Mouse (Mus musculus): ENCODE data around the gene Nectin4.
A peak's percentile ranks its signal among the peaks of the same experiment; 100 is the strongest.
"Not testable (repeated sequence)": the region's sequence is repeated elsewhere in the genome, so short reads cannot be mapped to it uniquely, and the experiment has no call there.

Gene Nectin4

DNA sequence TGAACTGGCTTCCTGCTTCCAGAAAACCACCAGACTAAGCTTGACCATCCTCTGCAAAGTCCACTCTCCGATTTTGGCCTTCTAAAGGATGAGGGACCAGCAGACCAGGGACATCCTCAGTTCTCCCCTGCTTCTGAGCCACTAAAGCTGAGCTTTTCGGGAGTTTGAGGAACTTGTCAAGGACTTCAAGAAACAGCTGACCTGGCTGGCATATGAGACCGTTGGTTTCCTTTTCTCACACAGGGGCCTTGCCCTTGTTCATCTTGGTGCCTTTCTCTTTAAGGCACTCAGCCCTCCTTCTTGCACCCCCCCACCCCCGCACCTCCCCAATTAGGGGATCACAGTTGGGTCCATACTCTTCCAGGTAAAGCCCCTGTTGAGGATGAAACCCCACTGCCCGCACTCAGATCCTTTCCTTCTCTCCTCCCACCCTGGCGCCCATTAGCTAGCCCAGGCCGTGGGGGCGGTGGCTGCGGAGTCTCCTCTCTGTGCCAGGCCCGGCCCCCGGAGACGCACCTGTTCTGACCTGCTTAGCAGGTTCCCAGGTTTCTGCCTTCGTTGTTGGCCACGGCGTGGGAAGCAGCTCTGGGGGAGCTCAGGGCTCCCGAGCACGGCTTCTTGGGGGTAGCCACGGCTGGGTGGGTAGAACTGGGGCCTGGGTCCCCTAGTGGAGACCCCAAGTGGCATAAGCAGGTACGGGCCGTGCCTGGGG lies at the start of gene Nectin4:
TSS of gene Nectin4 (plus strand) at position 255 of the 712 bp plus-strand sequence.
- DNase-seq (ENCODE audit: low read depth) = no peak

DNA sequence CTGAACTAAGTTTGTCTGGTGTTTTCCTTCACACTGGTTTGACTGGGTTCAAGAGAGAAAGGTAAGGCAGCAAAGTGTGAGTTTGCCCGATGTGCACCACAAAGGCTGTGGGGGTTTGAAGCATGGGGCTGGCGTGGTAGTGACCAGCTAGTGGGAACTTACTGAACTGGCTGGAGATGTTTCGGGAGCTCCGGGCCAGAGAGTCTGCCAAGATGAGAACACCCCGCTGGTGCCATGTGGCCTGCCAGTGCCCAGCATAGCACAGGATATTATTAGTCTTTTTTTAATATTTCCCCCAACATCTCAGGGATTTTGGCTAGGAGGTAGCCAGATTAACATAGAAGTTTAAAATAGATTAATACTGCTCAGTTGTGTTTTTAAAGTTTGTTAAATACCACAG lies 49.7 kb upstream of the Nectin4 start:
- no peak for DNase-seq (ENCODE audit: low read depth)

DNA sequence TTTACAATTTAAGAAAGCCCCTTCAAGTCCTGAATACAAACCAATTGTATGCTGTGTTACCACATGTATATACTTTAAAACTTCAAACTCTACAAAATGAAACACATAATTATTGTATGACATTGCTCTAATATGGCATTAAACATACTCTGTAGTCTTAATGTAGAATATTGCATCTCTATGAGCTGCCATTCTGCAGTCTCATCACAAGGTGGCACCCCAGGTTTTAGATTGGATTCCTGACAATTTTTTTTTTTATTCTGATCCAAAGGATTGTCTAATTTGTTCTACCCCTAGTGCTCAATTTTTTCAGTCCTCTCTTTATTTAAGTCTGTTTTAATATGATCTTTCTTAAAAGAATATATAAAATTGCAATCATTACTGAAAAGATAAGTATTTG lies 48.5 kb upstream of the Nectin4 start:
- no peak for DNase-seq (ENCODE audit: low read depth)

DNA sequence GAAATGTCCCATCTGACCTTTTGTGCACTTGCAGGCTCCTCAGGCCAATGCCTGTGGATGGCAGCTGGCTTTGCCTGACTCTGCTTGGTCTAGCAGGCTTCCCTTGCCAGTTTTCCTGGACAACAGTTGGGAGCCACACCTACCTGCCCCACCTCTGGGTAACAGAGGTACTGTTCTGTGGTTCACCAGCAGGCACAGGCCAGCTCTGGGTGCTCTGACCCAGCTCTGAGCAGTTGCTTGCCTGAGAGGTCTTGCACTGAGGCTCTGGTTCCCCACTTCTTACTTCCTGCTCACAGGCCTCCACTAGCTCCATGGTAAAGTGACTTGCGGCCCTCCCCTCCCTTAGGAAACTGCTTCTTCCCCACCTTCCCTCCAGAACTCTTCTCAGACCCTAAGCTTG lies 47.9 kb upstream of the Nectin4 start:
- no peak for DNase-seq (ENCODE audit: low read depth)

DNA sequence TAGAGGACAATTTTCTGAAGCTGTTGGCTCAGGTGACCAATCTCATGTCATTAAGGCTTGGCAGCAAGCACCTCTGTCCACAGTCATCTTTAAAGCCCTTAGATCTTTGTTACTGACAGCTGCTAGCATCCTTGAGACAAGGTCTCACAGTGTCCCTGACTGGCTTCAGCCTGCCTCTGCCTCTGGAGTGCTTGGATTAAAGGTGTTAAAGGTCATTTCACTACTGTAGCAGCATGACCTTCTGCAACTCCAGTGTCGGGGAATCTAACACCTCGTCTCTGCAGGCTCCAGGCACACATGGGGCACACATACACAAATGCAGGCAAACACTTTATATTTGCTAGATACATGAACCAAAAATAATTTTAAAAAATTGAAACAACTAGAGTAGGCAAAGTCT lies 44.3 kb upstream of the Nectin4 start:
- no peak for DNase-seq (ENCODE audit: low read depth)

DNA sequence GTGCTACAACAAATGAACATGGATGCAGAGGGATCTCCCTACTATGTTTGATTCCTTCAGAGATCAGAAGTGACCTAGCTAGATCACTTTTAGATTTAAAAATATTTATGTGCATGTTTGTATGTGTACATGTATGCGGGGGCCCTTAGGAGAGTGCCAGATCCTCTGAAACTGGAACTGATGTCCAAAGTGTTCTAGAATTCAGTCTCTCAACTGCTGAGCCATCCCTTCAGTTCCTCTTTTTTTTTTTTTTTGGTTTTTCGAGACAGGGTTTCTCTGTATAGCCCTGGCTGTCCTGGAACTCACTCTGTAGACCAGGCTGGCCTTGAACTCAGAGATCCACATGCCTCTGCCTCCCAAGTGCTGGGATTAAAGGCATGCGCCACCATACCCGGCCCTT lies 43.3 kb upstream of the Nectin4 start:
- DNase-seq (ENCODE audit: low read depth) = not testable (repeated sequence)

DNA sequence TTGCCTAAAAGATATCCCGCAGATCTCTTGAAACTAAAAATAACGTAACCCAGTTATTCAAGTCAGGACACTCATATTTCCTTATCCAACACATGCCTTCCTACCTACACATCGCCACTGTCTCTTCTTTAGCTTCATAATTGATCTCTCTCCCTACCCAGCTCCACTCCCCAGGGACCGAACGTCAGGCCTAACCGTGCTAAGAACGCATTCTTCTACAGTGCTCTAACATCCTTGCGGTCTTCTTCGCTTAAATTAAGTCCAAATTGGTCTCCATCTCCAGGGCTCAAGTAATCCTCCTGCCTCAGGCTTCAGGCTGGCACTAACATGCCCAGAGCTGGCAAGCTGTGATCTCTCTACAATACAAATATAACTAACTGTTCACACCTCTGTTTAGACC lies 41.7 kb upstream of the Nectin4 start:
- no peak for DNase-seq (ENCODE audit: low read depth)

DNA sequence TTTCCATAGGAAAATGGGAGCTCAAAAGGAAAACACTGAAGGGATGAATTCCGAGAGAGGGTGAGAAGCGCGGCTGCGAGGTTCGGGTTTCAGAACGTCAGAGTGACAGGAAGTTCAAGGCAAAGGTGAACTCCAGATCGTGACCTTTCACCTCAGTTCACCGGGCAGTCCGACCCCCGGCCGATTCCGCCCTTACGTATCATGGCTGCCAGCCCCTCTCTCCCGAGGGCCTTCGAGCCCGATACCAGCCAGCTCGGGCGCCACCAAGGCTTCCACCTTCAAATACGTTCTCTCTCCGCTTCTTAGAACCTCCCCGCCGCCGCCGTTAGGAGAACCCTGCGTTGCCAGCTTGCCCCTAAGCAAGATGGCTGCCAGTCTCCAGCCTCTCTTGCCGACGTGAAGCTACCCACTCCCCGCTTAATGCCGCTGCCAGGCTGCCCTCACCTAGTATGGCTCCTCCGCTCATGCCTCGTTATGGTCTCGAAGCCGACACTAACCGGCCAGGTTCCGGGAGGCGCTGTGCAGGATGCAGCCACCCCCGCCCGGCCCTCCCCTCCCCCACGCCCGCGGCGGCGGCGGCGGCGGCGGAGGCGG lies 41.0 kb upstream of the Nectin4 start, which contains the start of gene Dedd:
TSS of gene Dedd (plus strand) at position 307 of the 594 bp plus-strand sequence.
- peak; percentile 77 for DNase-seq (ENCODE audit: low read depth)

DNA sequence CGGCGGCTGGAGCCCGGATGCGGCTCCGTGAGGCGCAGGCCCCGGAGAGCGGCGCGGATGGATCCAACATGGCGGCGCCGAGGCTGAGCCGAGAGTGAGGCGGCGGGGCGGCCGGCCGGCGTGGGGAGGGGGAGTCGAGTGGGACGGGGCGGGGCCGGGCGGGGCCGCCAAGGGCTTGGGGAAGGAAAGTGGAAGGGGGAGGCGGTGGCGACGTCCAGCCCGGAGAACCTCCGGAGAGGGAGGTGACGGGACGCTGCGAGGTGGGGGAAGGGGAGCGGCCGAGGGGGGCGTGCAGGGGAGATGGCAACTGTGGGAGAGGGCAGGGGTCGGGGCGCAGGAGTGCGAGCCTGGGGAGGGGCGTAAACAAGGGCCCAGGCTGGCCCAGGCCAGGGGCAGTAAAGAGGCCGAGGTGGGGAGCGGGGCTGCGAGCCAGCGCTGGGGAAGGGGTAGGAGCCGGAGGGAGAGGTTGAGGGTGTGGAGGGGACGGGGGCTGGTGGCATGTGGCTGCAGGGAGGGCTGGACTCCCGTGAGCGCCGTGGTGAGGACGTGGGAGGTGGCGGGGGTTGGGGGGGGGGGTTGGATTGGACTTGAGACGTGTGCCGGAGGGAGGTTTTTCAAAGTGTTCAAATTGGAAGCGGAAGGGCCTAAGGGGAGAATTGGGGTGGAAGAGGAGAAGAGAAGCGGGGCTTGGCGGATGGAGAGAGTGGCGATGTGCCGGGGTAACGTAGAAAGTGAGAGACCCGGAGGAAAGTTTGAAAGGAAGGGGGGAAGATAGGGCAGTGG lies 40.3 kb upstream of the Nectin4 start:
- DNase-seq (ENCODE audit: low read depth) = peak; percentile 62

DNA sequence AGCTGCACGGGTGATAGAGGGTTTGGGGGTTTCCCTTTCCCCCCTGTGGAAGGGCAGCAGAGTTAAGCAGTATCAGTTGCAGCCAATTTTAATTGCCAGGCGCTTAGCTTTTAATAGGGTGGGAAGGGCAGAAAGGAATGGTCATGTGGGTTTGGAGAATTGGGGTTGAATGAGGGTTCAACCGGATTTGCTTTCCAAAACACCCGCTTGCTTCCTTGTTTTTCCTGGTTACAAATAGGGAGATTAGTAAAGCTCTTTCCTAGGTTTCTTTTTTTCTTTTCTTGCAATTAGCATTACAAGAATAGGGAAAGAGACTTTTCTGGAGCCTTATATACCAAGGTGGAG lies 39.7 kb upstream of the Nectin4 start:
- no peak for DNase-seq (ENCODE audit: low read depth)

DNA sequence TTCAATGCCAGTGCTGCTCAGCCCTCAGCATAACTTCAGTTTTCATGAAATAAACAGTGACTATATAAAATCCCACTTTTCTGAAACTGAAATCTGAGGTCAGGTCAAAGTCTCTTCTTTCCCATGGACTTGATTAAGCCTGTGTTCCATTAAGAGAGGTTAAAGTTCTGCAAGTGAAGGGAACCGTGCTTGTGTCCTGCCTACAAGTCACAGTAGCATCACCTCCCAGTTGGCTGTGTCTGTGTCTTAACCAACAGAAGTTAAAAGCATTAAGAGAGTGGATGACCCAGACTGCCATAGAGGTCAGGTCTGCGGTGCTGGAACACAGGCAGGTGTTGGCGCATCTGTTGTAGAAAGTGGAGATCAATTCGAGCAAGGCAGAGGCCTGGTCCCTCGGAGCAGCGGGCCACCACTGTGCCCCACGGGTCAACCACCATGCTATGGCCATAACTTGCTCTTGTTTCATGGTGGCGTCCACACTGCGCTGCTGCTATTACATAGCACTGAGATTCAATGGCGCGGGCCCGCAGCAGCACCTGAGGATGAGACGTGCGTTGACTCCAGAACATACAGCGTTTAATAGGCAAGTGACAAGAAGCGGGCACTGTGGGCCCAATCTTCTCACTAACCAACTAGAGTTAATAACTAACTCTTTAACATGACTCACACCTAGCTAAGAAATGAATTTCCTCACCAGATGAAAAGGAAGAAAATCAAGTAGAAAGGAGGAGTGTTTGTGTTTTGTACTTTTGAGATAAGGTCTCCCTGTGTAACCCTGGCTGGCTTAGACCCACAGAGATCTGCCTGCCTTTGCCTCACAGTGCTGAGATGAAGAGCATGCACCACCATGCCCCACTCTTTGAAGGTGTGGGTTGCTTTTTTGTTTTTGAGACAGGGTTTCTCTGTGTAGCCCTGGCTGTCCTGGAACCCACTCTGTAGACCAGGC lies 27.4 kb upstream of the Nectin4 start:
- DNase-seq (ENCODE audit: low read depth) = no peak

DNA sequence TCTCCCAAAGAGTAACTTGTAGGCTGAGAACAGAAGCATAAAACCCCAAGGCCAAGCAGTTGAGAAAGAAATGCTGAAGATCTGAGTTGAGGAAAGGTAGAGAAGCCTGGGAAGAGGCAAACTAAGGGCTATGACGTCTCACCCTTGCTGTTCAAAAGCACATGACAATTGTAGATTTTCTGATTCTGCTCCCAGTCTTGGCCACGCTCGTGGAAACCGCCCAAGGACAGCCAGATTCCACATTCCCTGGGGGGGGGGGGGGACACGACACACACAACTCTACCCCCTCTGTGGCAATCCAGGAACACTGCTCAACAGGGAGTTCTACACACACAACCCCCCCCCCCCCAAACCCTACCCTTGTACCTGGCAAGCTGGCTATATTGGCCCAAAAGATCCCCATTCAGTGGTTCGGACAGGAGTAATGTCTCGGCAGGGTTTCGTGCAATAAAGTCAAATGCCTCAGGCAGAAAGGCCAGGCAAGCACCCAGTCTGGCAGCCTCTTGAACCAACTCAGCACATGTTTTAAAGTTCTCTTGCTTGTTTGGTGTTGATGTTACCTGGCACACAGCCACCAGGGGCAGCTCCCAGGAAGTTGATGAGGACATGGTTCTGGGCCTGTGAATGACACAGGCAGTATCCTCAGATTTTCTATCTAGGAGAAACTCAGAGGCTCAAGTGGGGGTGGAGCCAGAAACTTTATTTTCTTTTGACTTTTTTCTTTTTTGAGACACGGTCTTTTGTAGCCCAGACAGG lies 25.8 kb upstream of the Nectin4 start:
- no peak for DNase-seq (ENCODE audit: low read depth)

DNA sequence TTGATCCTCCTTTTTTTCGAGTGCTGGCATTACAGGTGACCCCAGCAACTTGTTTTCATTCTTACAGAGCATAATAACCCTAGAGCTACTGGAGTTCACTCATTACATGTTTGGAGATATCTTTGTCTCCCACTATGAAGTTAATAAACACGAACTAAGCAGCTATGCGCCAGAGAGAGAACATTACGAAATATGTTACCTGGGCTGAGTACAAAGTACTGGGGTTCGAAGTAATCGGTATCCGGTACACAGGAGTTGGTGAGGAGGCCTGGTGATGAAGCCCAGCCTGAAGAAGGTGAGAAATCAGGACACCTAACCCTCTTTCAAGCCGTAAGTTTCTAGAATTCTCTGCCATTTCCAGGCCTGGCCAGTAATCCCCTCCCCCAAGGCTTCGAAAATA lies 25.2 kb upstream of the Nectin4 start:
- no peak for DNase-seq (ENCODE audit: low read depth)

DNA sequence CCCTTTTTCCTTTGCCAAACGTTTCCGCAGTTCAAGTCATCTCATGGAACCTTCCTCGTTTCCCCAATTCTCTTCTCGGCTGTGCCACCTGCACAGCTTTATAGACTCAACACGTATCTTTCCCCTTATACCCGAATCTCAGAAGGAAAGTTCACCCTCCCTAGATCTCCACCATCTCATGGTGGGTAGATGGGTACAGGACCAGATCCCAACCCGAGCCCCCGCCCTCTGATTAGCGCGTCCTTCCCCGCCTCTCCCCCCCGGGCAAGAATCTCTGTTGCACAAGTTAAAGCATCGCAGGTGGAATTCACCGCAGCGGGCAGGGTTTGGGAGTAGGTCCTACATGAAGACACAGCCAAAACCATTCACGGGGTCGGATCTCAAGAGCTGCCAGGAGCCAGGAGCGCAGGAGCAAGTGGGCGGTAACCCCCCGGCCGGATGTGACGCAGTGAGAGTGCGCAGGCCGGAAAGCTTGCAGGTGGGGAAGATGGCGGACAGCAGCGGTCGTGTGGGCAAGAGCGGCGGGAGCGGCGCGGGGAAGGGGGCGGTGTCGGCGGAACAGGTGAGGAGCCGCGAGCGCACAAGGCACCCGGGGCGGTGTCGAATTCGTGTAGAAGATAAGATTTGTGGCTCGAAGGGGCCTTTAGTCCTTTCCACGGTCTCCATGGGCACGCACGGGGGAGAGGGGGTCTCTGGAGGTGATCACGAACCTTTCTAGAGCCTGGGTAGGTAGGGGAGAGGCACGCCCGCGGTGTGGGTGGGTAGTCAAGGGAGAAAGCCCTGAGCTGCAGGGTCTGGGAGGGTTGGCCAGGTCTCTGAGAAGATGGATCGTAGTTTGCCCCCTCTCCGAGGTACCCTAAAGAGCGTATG lies 24.4 kb upstream of the Nectin4 start, which contains the start of the genes Nit1 and Pfdn2:
TSS of gene Nit1 (minus strand) at position 422 of the 870 bp plus-strand sequence.
TSS of gene Pfdn2 (plus strand) at position 446 of the 870 bp plus-strand sequence.
- DNase-seq (ENCODE audit: low read depth) = peak; percentile 78

DNA sequence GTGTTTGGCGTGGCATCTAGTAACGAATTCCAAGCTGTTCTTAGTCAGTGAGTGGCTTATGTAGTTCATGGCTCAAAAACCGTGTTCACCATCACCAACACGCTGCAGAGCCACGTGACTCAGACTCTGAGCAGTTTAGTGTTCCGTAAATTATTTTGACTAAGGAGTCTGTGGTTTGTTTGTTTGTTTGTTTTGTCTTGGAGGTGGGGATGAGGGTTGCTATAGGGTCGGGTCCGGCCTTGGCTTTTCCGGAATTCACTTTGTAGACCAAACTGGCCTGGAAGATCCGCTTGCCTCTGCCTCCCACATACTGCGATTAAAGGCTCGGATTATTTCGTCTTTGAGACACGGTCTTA lies 23.8 kb upstream of the Nectin4 start:
- no peak for DNase-seq (ENCODE audit: low read depth)

DNA sequence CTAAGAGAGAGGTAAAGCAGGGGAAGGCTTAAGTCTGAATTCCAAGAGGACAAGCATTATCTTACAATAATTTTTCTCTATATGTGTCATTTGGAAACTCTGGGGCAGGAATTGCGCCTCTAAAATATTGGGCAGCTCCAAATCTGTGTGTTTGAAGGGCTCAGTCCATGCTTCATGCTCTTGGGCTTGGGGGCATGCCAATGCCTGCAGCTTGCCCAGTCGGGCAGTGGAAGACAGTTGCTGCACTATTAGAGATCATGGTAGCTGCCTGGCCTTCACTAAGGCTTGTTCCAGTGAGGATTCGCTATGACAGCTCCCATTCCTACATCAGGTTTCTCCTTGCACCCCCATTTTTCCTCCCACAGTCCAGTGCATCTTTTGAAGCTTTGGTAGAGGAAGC lies 21.2 kb upstream of the Nectin4 start:
- no peak for DNase-seq (ENCODE audit: low read depth)

DNA sequence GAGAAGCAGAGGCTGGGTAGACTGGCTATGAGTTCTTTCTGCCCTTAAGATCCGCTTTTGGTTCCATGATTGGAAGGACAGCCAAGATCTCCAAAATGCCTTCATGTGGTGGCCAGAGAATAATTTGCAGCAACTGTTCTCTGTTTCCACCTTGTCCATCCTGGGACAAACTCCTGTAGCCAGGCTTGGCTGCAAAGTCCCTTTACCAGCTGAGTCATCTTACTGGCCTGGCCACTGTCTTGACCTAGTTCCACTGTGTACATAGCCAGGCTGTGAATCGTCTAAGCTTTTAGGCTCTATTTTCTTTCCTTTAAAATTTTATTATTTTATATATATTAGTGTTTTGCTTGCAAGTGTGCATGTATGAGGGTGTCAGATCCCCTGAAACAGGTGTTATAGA lies 20.7 kb upstream of the Nectin4 start:
- DNase-seq (ENCODE audit: low read depth) = no peak

DNA sequence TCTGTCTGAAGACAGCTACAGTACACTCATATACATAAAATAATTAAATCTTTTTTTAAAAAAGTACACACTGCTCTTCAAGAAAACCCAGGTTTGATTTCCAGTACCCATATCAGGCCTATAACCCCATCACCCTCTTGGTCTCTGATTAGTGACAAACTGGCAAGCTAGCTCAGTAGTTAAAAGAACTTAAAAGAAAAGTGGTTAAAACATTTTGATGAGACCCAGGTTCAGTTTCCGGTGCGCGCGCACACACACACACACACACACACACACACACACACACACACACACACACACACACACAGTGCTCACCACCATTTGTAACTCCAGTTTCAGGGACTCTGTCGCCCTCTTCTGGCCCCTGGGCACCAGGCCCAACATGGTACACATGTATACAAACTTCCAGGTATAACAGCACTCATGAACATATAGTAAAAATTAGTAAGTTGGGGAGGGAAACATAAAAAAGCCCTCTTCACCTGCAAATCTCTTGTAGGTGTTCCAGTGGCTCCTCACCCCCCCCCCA lies 14.0 kb upstream of the Nectin4 start:
- DNase-seq (ENCODE audit: low read depth) = no peak

DNA sequence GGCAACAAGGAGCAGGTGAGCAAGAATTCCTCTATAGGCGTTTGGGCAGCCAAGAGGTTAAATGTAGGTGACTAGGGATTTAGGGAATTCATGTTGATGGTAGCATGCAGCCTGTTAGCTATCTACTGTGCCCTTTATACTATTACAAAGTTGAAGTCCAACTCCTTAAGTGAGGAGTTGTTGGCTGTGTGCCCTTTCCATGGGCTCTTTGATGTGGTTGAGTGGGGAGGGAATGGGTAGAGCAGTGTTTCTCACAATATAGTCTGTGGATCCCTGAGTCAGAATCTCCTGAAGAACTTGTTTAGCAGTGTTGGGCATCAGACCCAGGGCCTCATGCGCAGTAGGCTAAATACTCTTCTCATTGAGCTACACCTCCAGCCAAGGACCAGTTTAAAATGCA lies 13.1 kb upstream of the Nectin4 start:
- DNase-seq (ENCODE audit: low read depth) = no peak

DNA sequence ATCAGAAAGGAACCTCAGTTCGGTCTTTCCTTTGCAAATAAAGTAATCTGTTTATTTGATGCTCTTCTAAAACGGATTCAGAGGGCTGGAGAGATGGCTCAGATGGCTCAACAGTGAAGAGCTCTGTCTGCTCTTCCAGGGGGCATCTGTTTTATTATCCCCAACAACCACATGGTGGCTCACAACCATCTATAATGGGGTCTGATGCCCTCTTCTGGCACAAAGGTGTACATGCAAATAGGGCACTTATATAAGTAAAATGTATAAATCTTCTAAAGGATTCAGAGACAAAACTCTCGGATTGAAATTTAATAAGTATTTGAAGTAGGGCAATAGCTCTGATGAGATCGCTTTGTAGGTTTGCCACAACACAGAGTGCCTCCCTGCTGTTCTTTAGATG lies 11.5 kb upstream of the Nectin4 start:
- DNase-seq (ENCODE audit: low read depth) = no peak
